Mouse (Mus musculus) monocyte, adult 59 days (primary cell): ENCODE measurements around the gene Prpf19. TPM values are rescaled to one million over a fixed set of nuclear protein-coding genes. Genes with fewer than 3 reads are reported as not detected.

Experiments
- total RNA-seq, 2 experiments: library from RNA; stranded (reverse); gene quantifications; one replicate each; pipeline ENCODE4 v1.2.4; 2023

Gene Prpf19
- 10 to 100 TPM; 76.7 to 80.8 TPM for total RNA-seq

DNA sequence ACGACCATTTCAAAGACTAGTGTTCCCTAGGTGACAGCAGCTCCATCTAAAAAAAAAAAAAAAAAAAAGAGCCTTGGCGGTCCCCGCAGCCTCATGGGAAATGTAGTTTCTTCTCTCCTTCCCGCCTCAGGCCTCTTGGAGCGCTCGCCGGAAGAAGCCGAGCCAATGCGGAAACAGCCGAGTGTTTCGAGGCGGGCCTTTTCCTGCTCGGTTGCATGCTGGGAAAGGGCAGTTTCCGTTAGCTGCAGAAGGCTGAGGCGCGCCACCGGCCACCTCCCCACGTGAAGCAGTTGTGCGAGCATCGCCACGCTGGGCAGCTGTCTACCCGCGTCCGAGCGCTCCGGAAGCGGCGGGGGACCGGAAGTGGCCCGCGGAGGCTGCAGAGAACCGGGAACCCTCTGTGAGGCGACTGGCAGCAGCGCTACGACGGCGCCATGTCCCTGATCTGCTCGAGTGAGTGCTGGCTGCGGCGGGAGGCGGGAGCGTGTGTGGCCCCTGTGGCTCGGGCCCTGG lies at the start of gene Prpf19:
Gene Prpf19 (plus strand): TSS at position 216 of the 513 bp plus-strand sequence.

DNA sequence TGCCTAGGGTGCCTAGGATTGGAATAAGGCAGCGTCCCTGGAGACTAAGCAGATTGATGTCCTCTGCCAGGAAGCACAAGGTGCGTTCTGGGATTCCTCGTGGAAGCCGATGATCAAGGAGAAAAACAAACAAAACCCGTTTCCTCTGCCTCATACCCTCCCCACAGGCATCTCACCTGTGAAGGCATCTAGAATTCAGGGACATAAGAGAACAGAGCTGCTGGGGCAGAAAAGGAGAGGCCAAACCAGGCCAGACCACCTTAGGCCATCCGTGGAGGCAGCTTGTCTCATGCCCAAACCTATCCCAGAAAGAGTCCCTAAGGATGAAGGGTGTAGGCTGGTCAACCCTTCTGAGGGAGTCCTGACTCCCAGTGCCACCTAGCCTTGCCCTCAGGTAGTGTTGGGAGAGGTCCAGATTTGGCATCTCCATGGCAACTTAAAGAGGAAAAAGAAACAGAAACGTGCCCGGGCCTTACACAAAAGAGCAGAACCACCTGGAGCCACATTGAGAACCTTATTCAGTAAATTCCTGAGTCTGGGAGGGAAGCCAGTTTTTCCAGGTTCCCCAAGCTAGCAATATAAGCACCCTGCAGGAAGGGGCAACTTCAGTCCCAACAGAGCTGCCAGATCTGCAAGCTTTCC lies 25.0 kb upstream of the Prpf19 start, which contains the start of gene Tmem132a:
Gene Tmem132a (minus strand): TSS at position 55 of the 642 bp plus-strand sequence.

DNA sequence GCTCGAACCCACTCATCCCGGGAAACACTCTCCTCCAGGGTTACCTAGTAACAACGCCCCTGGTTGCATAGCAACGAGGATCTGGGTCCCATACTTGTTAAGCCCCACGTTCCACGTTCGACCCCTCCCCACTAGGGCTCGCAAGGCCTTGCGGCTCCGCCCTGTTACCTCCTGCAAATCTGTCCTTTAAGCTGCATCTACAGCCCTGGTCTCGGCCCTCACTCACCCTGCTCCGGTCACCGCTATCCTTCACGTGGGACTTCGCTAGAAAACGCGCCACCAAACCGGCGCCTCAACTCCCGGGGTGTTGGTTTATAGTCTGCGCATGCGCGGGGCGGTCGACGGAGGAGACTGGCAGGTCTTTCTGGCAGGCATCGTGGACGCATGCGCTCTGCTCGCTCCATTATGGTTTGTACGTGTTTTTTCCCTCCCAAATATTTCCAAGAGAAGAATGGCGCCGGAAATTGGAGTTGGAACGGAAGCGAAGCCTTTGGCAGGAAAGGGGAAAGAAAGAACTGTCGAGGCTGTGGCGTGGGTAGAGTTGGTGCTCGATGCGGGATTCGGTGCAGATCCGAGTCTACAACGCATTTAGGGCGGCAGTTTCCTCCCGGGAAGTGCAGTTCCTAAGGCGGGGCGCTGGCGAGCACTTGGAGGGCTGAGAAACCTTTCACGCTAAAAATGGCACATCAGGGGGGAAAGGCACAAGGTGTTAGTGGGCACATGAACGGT lies 13.4 kb upstream of the Prpf19 start, which contains the start of gene Tmem109:
Gene Tmem109 (minus strand): TSS at position 576 of the 729 bp plus-strand sequence.

DNA sequence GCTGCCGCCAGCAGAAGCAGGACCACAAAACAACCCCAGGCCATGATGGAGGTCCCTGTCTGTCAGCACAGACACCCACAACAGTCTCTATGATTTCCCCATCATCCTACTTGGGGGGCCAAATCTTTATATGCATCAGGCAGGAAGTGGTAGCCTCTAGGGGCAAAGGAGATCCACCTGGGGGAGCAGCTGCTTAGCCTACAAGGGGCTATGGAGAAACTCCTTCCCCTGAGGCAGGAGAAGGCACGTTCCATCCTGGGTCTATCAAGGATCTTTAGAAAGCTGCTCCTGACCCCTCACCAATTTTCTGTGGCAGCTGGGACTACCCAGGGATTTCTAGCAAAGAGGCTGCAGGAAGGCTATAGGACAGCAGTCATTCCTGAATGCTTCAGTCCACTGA lies 25.5 kb downstream of the Prpf19 start, which contains the start of gene Zp1:
Gene Zp1 (minus strand): TSS at position 101 of the 400 bp plus-strand sequence.

DNA sequence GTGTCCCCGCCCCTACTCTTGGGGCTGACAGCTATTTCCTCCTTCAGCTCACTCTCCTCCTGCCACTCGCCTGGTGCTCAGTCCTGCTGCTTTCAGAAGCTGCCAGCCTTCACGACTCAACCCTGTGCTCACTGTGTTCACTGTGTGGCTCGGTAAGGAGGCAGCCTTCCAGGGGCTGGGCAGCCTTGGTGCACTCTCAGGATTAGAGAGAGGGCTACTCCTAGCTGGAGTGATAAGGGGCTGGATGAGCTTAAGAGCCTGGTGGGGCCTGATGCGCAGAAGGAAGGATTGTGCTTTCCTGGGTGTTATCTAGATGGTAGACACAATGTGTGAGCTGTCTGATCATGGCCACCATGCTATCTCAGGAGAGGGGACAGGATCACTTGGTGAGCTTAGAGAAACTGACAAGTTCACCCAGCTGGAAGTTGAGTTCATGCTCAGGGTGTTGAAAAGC lies 42.1 kb downstream of the Prpf19 start, which contains the start of gene Ptgdr2:
Gene Ptgdr2 (plus strand): TSS at position 51 of the 454 bp plus-strand sequence.

DNA sequence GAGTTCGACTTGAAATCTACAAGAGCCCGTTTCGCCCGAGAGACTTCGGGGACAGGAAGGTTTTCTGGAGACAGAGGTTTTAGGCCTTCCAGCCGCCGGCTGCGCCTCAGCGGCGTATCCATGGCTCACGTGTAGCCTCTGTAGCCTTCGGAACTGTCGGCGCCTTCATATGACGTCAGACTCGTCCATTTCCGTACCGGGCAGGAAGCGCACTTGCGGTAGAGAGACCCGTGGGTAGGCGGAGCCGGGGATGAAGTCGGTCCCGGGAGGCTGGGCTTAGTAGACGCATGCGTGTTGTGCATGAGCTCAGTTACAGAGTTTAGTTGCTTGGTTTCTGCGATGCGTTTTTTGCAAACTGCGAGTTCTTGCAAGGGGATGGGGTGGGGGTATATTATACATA lies 54.1 kb downstream of the Prpf19 start, which contains the start of gene Ccdc86:
Gene Ccdc86 (minus strand): TSS at position 155 of the 400 bp plus-strand sequence.

Other genes with a start within 250 kb of the Prpf19 start
- gene Pga5, start 217.2 kb upstream of the Prpf19 start, total RNA-seq = not detected
- 10 to 100 TPM; 30.0 to 34.0 TPM for gene Vps37c, start 206.5 kb upstream of the Prpf19 start, total RNA-seq
- gene Cd5, start 156.2 kb upstream of the Prpf19 start, total RNA-seq = 1 to 10 TPM; 1.0 to 1.5 TPM
- under 1 TPM; 0.21 to 0.82 TPM for gene Cd6, start 65.2 kb upstream of the Prpf19 start, total RNA-seq
- gene Slc15a3, start 55.5 kb upstream of the Prpf19 start, total RNA-seq = 100 to 1,000 TPM; 139 to 150 TPM
- gene Tmem132a, start 25.3 kb upstream of the Prpf19 start, total RNA-seq = 1 to 10 TPM; 1.7 to 3.2 TPM
- 10 to 100 TPM; 65.0 to 80.6 TPM for gene Tmem109, start 13.2 kb upstream of the Prpf19 start, total RNA-seq
- not detected for gene Zp1, start 25.4 kb downstream of the Prpf19 start, total RNA-seq
- gene Ptgdr2, start 41.9 kb downstream of the Prpf19 start, total RNA-seq = not detected
- 10 to 100 TPM; 27.2 to 34.8 TPM for gene Ccdc86, start 54.0 kb downstream of the Prpf19 start, total RNA-seq
- gene Ms4a10, start 79.4 kb downstream of the Prpf19 start, total RNA-seq = not detected
- gene Ms4a15, start 98.0 kb downstream of the Prpf19 start, total RNA-seq = not detected
- gene Ms4a18, start 122.8 kb downstream of the Prpf19 start, total RNA-seq = not detected
- 10 to 100 TPM; 89.5 to 96.5 TPM for gene Ms4a8a, start 185.9 kb downstream of the Prpf19 start, total RNA-seq
- gene 1700017D01Rik, start 235.6 kb downstream of the Prpf19 start, total RNA-seq = not detected